Mouse (Mus musculus) CH12.LX (cell line): ENCODE results near the gene Ttc38. TPM values are rescaled to one million over a fixed set of nuclear protein-coding genes. Genes with fewer than 3 reads are reported as not detected.

ENCODE experiments used
- DNase-seq: peaks from one replicate; pipeline ENCODE4 v3.0.0-alpha.2; 2013; ENCODE audit errors: extremely low read depth
- H3K27ac ChIP-seq: 2 replicates; pipeline ENCODE4 v1.5.1; 2012; ENCODE audit warnings: low read depth, mild to moderate bottlenecking, control low read depth, moderate library complexity; ENCODE audit not compliant: insufficient read depth
- H3K27me3 ChIP-seq: replicated peaks from 2 replicates; pipeline ENCODE3; 2012; ENCODE audit warnings: inconsistent platforms
- H3K36me3 ChIP-seq, 2 experiments: replicated peaks in 1 of 2; 2 replicates each; pipeline versions ENCODE3 to v1.6.1; 2012; ENCODE audit warnings: inconsistent platforms in 1 of 2, low read length in 1 of 2, mild to moderate bottlenecking in 1 of 2, mixed read lengths in 1 of 2, moderate library complexity in 1 of 2; ENCODE audit not compliant: control insufficient read depth in 1 of 2, insufficient read depth in 1 of 2
- H3K4me1 ChIP-seq, 2 experiments: 2 replicates each; pipeline ENCODE4 v1.6.1; 2012; ENCODE audit warnings: inconsistent platforms in 1 of 2, moderate library complexity in 1 of 2; ENCODE audit not compliant: insufficient read depth in 2 of 2, control insufficient read depth in 1 of 2
- H3K4me2 ChIP-seq: 2 replicates; pipeline ENCODE4 v1.6.1; 2012; ENCODE audit warnings: low read depth, mild to moderate bottlenecking, control low read depth; ENCODE audit not compliant: poor library complexity, insufficient read depth, severe bottlenecking
- H3K4me3 ChIP-seq, 3 experiments: fragments of 150-350 bp in 1 of 3; sonication (generic) in 1 of 3; replicated peaks in 1 of 3; 2 replicates each; pipeline versions ENCODE3 to v1.5.1; 2011 to 2012; ENCODE audit warnings: low read depth in 2 of 3, low read length in 2 of 3, mild to moderate bottlenecking in 2 of 3, moderate library complexity in 2 of 3, control low read depth in 1 of 3, improper control_type of control experiment in 1 of 3, inconsistent platforms in 1 of 3, mixed read lengths in 1 of 3; ENCODE audit not compliant: poor library complexity in 1 of 3
- H3K79me2 ChIP-seq: replicated peaks from 2 replicates; pipeline ENCODE4 v1.6.1; 2012; ENCODE audit warnings: mild to moderate bottlenecking, moderate library complexity; ENCODE audit not compliant: control insufficient read depth, poor library complexity, insufficient read depth, severe bottlenecking; ENCODE audit errors: extremely low read depth
- H3K9ac ChIP-seq: 2 replicates; pipeline ENCODE4 v1.6.1; 2012; ENCODE audit warnings: low read depth, mild to moderate bottlenecking, control low read depth, moderate library complexity; ENCODE audit not compliant: insufficient read depth
- H3K9me3 ChIP-seq: replicated peaks from 2 replicates; pipeline ENCODE3; 2012; ENCODE audit warnings: low read length, inconsistent platforms, mixed read lengths
- BHLHE40 ChIP-seq: IDR thresholded peaks from 2 replicates; pipeline ENCODE4 v1.6.1; 2011; ENCODE audit warnings: mild to moderate bottlenecking, low read depth, low read length, improper control_type of control experiment
- CHD2 ChIP-seq: IDR thresholded peaks from 2 replicates; pipeline ENCODE4 v1.6.1; 2011; ENCODE audit warnings: low read length, improper control_type of control experiment
- CTCF ChIP-seq, 2 experiments: IDR thresholded peaks in 1 of 2; conservative IDR thresholded peaks in 1 of 2; 2 replicates each; pipeline ENCODE4 v1.5.1; 2011 to 2012; ENCODE audit warnings: low read depth in 2 of 2, low read length in 2 of 2, improper control_type of control experiment in 1 of 2, inconsistent platforms in 1 of 2, mild to moderate bottlenecking in 1 of 2, moderate library complexity in 1 of 2
- E2F4 ChIP-seq: IDR thresholded peaks from 2 replicates; pipeline ENCODE4 v1.6.1; 2011; ENCODE audit warnings: low read depth, low read length, improper control_type of control experiment; ENCODE audit not compliant: insufficient replicate concordance
- ELF1 ChIP-seq: IDR thresholded peaks from 2 replicates; pipeline ENCODE4 v1.6.1; 2014; ENCODE audit warnings: low read depth, mild to moderate bottlenecking, inconsistent platforms, low read length, improper control_type of control experiment
- ETS1 ChIP-seq: conservative IDR thresholded peaks from 2 replicates; pipeline ENCODE4 v1.6.1; 2012; ENCODE audit warnings: low read depth, mild to moderate bottlenecking, inconsistent platforms, low read length, improper control_type of control experiment, moderate library complexity
- GABPA ChIP-seq: IDR thresholded peaks from 2 replicates; pipeline ENCODE4 v1.6.1; 2012; ENCODE audit warnings: low read depth, low read length, improper control_type of control experiment, inconsistent platforms; ENCODE audit not compliant: insufficient replicate concordance
- IRF4 ChIP-seq: IDR thresholded peaks from 2 replicates; pipeline ENCODE4 v1.6.1; 2014; ENCODE audit warnings: low read depth, mild to moderate bottlenecking, inconsistent platforms, low read length, improper control_type of control experiment
- MAFK ChIP-seq: IDR thresholded peaks from 2 replicates; pipeline ENCODE4 v1.6.1; 2011; ENCODE audit warnings: low read length, improper control_type of control experiment; ENCODE audit not compliant: insufficient replicate concordance
- MAX ChIP-seq: IDR thresholded peaks from 2 replicates; pipeline ENCODE4 v1.6.1; 2011; ENCODE audit warnings: low read length, improper control_type of control experiment
- MAZ ChIP-seq: IDR thresholded peaks from 2 replicates; pipeline ENCODE4 v1.6.1; 2012; ENCODE audit warnings: low read depth, mild to moderate bottlenecking, inconsistent platforms, low read length, improper control_type of control experiment, moderate library complexity
- MEF2A ChIP-seq: IDR thresholded peaks from 2 replicates; pipeline ENCODE4 v1.6.1; 2014; ENCODE audit warnings: low read depth, mild to moderate bottlenecking, inconsistent platforms, low read length, improper control_type of control experiment, borderline replicate concordance
- MXI1 ChIP-seq: IDR thresholded peaks from 2 replicates; pipeline ENCODE4 v1.6.1; 2011; ENCODE audit warnings: mild to moderate bottlenecking, low read depth, low read length, improper control_type of control experiment
- NELFE ChIP-seq: IDR thresholded peaks from 2 replicates; pipeline ENCODE4 v1.6.1; 2011; ENCODE audit warnings: low read depth, low read length, improper control_type of control experiment
- NRF1 ChIP-seq: IDR thresholded peaks from 2 replicates; pipeline ENCODE4 v1.6.1; 2014; ENCODE audit warnings: low read depth, mild to moderate bottlenecking, inconsistent platforms, low read length, improper control_type of control experiment, moderate library complexity
- POLR2AphosphoS2 ChIP-seq: IDR thresholded peaks from 2 replicates; pipeline ENCODE4 v1.6.1; 2011; ENCODE audit warnings: low read depth, low read length, improper control_type of control experiment
- RAD21 ChIP-seq: IDR thresholded peaks from 2 replicates; pipeline ENCODE4 v1.6.1; 2011; ENCODE audit warnings: low read depth, mild to moderate bottlenecking, low read length, improper control_type of control experiment, moderate library complexity
- RCOR1 ChIP-seq: conservative IDR thresholded peaks from 2 replicates; pipeline ENCODE4 v1.6.1; 2012; ENCODE audit warnings: low read depth, mild to moderate bottlenecking, inconsistent platforms, low read length, improper control_type of control experiment
- SMC3 ChIP-seq: IDR thresholded peaks from 2 replicates; pipeline ENCODE4 v1.6.1; 2011; ENCODE audit warnings: low read depth, low read length, improper control_type of control experiment
- USF1 ChIP-seq: IDR thresholded peaks from 2 replicates; pipeline ENCODE4 v1.6.1; 2014; ENCODE audit warnings: low read depth, mild to moderate bottlenecking, inconsistent platforms, low read length, improper control_type of control experiment
- ZMIZ1 ChIP-seq: IDR thresholded peaks from 2 replicates; pipeline ENCODE4 v1.6.1; 2012; ENCODE audit warnings: low read depth, mild to moderate bottlenecking, inconsistent platforms, low read length, improper control_type of control experiment
- ZNF384 ChIP-seq: IDR thresholded peaks from 2 replicates; pipeline ENCODE4 v1.6.1; 2012; ENCODE audit warnings: low read depth, low read length, improper control_type of control experiment, inconsistent platforms
- dilution Hi-C: fragments of 300-500 bp; cut with MboI; formaldehyde crosslinking; loops from 2 replicates; pipeline ENCODE4 v1.14.3; 2020; ENCODE audit warnings: low sequenced_read_pairs; ENCODE audit not compliant: extremely low pct_unique_long_range_greater_than_20kb, extremely low pct_ligation_motif_present
- in situ Hi-C: fragments of 300-500 bp; cut with MboI; formaldehyde crosslinking; loops from 3 replicates; pipeline ENCODE4 v1.14.3; 2019; ENCODE audit warnings: low sequenced_read_pairs, low pct_ligation_motif_present, low pct_unique_long_range_greater_than_20kb, mixed read lengths
- polyA plus RNA-seq: library from polyadenylated mRNA; unstranded; fragments of >175 nt; gene quantifications from 2 replicates; pipeline ENCODE4 v1.2.1, GENCODE M21; 2012; ENCODE audit warnings: low read depth; ENCODE audit not compliant: insufficient read length
- total RNA-seq, 2 experiments: library from RNA; depleted of rRNA; stranded (reverse); fragments of 300-350 nt in 1 of 2; fragments of >200 nt in 1 of 2; gene quantifications; 2 replicates each; pipeline ENCODE4 v1.2.3; 2012 to 2014

The Ttc38 gene
- total and polyA plus RNA-seq, 3 experiments, result 5.1 to 5.8 (median 5.1) TPM

DNA sequence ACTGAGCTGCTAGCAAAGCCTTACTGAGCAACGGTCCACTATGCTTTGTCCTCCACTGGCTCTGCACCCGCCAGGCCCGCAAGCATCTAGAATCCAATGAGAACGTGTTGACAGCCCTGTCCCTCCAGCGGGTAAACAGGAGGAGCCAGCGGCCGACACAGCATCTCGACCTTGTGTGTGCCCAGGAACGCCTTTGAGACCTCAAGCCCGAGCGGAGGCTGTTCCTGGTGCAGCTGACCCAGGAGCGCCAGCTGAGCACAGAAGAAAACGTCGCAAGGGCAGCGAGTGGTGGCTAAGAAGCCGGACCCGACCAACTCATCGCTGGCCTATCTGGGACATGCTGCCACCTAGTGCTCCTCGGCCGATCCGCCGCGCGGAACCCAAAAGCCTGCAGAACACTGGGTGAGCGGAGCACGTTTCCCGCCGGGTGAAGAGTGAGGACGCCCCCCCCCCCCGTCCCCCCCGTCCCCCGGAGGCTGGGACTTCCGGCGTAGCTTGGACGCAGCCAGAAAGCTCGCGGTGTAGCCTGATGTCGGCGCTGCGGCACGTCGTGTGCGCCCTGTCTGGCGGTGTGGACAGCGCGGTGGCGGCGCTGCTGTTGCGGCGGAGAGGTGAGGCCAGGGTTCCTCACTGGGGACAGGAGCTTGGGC is 46.9 kb downstream of the Ttc38 start, which contains the start of gene Trmu (continued):
- TF ChIP-seq E2F4 (no peak), BHLHE40 (no peak), ZNF384 (no peak)

DNA sequence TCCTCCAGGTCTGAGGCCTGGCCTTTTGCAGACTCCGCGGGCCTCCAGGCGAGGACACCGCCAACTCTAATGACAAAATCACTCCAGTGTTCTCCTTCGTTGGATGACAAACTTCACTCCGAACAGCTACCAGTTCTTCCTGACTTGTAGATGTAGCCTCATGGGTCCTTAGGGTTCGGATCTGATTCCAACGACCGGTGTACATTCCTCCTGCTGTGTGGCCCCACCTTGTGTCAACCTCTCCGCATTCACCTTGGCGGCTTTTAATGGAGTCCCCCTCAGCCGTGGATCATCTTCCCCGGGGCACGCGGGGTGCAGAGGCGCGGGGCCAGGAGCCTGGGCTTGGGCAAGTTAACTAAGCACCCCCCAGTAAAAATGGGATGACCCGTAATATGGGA is 47.4 kb downstream of the Ttc38 start:
- H3K4me3 ChIP-seq, result peak overlapping the region; percentile 80 to 97 (median 86)
- peaks cover 35 to 63% of the 10 kb centered on the region in 2 experiments for H3K36me3 ChIP-seq
- no peaks in the 10 kb centered on the region for H3K79me2 ChIP-seq
- H3K4me1 ChIP-seq, result peaks cover 4 to 15% of the 10 kb centered on the region in 2 experiments
- H3K9me3 ChIP-seq, result no peaks in the 10 kb centered on the region
- no peaks in the 10 kb centered on the region for H3K27me3 ChIP-seq
- peak overlapping the region; percentile 16; the same call in 1 of the 2 replicates for H3K27ac ChIP-seq
- in situ Hi-C loops (no loop called here), dilution Hi-C loops (no loop called here)
- peak overlapping the region; percentile 57 for H3K9ac ChIP-seq
- H3K4me2 ChIP-seq, result peak overlapping the region; percentile 94
- no peak for DNase-seq
- TF ChIP-seq MAX, result peak; percentile 9; the same call in 1 of the 2 replicates
- TF ChIP-seq NELFE, result no peak

DNA sequence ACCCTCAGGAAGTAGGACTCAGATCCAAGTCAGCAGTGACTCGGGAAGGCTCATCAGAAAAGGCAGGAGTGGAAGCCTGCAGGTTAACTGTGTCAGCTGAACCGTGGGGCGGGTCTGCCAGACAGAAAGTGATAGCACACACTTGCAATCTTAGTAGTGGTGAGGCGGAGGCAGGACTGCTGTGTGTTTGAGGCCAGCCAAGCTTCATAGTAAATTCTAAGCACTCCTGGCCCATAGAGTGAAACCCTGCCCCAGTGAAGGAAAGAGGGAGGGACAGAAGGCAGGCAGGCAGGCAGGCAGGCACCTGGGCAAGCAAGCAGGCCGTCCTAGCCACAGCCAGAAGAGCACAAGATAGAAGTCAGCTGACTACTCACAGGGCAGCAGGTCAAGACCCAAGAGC is 53.5 kb downstream of the Ttc38 start:
- dilution Hi-C loops, result no loop called here
- H3K9me3 ChIP-seq, result no peaks in the 10 kb centered on the region
- no peak overlapping the region for H3K4me2 ChIP-seq
- H3K9ac ChIP-seq, result no peak overlapping the region
- H3K4me3 ChIP-seq, result no peak overlapping the region
- DNase-seq, result no peak
- H3K27ac ChIP-seq, result no peak overlapping the region
- no peaks in the 10 kb centered on the region for H3K79me2 ChIP-seq
- in situ Hi-C loops, result no loop called here
- H3K27me3 ChIP-seq, result no peaks in the 10 kb centered on the region
- TF ChIP-seq USF1 (no peak), MAX (no peak), IRF4 (no peak), POLR2AphosphoS2 (no peak), CHD2 (no peak), NELFE (no peak), RAD21 (no peak), ETS1 (no peak), MAZ (no peak), MXI1 (no peak), RCOR1 (no peak), GABPA (no peak), MEF2A (no peak), CTCF (conservative IDR thresholded peaks at IDR 0.05 in 1 of 2, IDR thresholded peaks at IDR 0.05 in 1 of 2; ENCODE audit: low read depth in 2 of 2, low read length in 2 of 2) (no peak), ZMIZ1 (no peak), SMC3 (no peak), ELF1 (no peak), MAFK (no peak), NRF1 (no peak)
- peaks cover 0 to 3% of the 10 kb centered on the region in 2 experiments; a peak in 2 of 4 replicates for H3K4me1 ChIP-seq
- H3K36me3 ChIP-seq, result peaks cover 34 to 78% of the 10 kb centered on the region in 2 experiments
